Mouse (Mus musculus) lung, postnatal 0 days (tissue): ENCODE data around the gene Shpk.

Experiments used
- CTCF ChIP-seq: IDR thresholded peaks from 2 replicates; pipeline ENCODE4 v1.5.1; 2016; ENCODE audit warnings: antibody characterized with exemption, mild to moderate bottlenecking
- EP300 ChIP-seq: IDR thresholded peaks from 2 replicates; pipeline ENCODE4 v1.6.1; 2016; ENCODE audit warnings: antibody characterized with exemption, mild to moderate bottlenecking, control low read depth

- TF ChIP-seq EP300 (no peak), CTCF (no peak)
Measured at GRCm38 (mm10) chr11:73235990-73236701, 36.9 kb downstream of the Shpk start.
